Mouse (Mus musculus) kidney, postnatal 0 days (tissue): ENCODE data around the gene Dop1b. TPM values are rescaled to one million over a fixed set of nuclear protein-coding genes. Genes with fewer than 3 reads are reported as not detected.

ENCODE experiments used
- ATAC-seq: fragments of 200-750 bp; cut with Nextera tagmentation; replicated peaks from 2 replicates; pipeline ENCODE4 v1.8.0; 2017; ENCODE audit warnings: low read depth, moderate number of reproducible peaks, moderate TSS enrichment, moderate library complexity; ENCODE audit not compliant: low FRiP score
- DNase-seq: peaks from one replicate; pipeline ENCODE4 v3.0.0-alpha.2; 2016; ENCODE audit warnings: low spot score
- H3K27ac ChIP-seq: fragments of 300-500 bp; sonication (generic); 2 replicates; pipeline ENCODE4 v1.5.1; 2014; ENCODE audit warnings: mild to moderate bottlenecking
- H3K27me3 ChIP-seq: fragments of 300-500 bp; sonication (generic); 2 replicates; pipeline ENCODE4 v1.6.1; 2014; ENCODE audit warnings: low read length, mixed read lengths; ENCODE audit not compliant: insufficient read depth
- H3K36me3 ChIP-seq: fragments of 300-500 bp; sonication (generic); 2 replicates; pipeline ENCODE4 v1.6.1; 2014; ENCODE audit warnings: low read length, mixed read lengths; ENCODE audit not compliant: insufficient read depth
- H3K4me1 ChIP-seq: fragments of 300-500 bp; sonication (generic); replicated peaks from 2 replicates; pipeline ENCODE4 v1.6.1; 2014; ENCODE audit warnings: antibody characterized with exemption, low read length, mixed read lengths; ENCODE audit not compliant: insufficient read depth
- H3K4me2 ChIP-seq: fragments of 300-500 bp; sonication (generic); 2 replicates; pipeline ENCODE4 v1.6.1; 2014; ENCODE audit warnings: mild to moderate bottlenecking, low read length, moderate library complexity, mixed read lengths
- H3K4me3 ChIP-seq: fragments of 300-500 bp; sonication (generic); replicated peaks from 2 replicates; pipeline ENCODE4 v1.5.1; 2014; ENCODE audit warnings: low read depth, low read length
- H3K9ac ChIP-seq: fragments of 300-500 bp; sonication (generic); 2 replicates; pipeline ENCODE4 v1.6.1; 2014; ENCODE audit warnings: low read depth, low read length
- H3K9me3 ChIP-seq: fragments of 300-500 bp; sonication (generic); replicated peaks from 2 replicates; pipeline ENCODE4 v1.6.1; 2016; ENCODE audit warnings: low read length, inconsistent platforms, mixed read lengths
- CTCF ChIP-seq: IDR thresholded peaks from 2 replicates; pipeline ENCODE4 v1.5.1; 2016; ENCODE audit warnings: antibody characterized with exemption, low read depth, mild to moderate bottlenecking, moderate library complexity
- WGBS: fragments of 180-500 bp; shearing (Covaris S2); extraction: QIAGEN DNeasy Blood & Tissue Kit; methylation state at CpG from one replicate; pipeline ENCODE4 v1.1.7; 2014; 5-methylcytosine and 5-hydroxymethylcytosine counted together
- polyA plus RNA-seq: library from polyadenylated mRNA; unstranded; fragments of >200 nt; fragmentation: Nextera tagmentation; extraction: Ambion mirVana; gene quantifications from 2 replicates; pipeline ENCODE4 v1.2.1, GENCODE M21; 2015

Gene Dop1b
- polyA plus RNA-seq, 1 experiment from 2014 or later = 22.5 TPM

DNA sequence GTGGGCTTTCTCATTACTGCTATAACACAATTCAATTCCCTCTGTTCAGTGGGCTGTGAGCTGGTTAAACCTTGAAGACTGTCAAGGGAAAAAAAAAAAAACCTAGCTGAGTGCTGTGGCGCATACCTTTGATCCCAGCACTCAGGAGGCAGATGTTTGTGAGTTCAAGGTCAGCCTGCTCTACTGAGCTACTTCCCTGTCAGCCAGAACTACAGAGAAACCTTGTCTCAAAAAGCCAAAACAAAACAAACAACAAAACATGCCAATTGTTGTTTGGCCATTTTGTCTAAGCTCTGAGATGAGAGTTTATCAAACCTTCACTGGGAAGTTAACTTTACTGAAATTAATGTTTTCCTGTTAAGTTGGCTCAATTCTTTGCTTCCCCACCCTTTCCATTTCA, 2.5 kb upstream of the Dop1b start:
- Histone ChIP-seq H3K4me2 (no peak overlapping the region), H3K4me1 (no peaks in the 10 kb centered on the region), H3K36me3 (no peaks in the 10 kb centered on the region), H3K9me3 (no peaks in the 10 kb centered on the region), H3K9ac (no peak overlapping the region), H3K27me3 (no peaks in the 10 kb centered on the region), H3K27ac (no peak overlapping the region), H3K4me3 (no peak overlapping the region)
- no peak for DNase-seq
- ATAC-seq = no peak
- WGBS = 61% methylated on average over 1 of the region's 1 CpGs
- TF ChIP-seq CTCF = no peak

GRCm38 (mm10) chr16:93710924-93711323, 780 bp upstream of the Dop1b start:
- no peaks in the 10 kb centered on the region for H3K9me3 ChIP-seq
- H3K4me3 ChIP-seq = peak overlapping the region; percentile 69
- no peak overlapping the region for H3K9ac ChIP-seq
- H3K27ac ChIP-seq = no peak overlapping the region
- no peaks in the 10 kb centered on the region for H3K36me3 ChIP-seq
- WGBS = 0% methylated on average over 11 of the region's 11 CpGs
- no peaks in the 10 kb centered on the region for H3K27me3 ChIP-seq
- no peaks in the 10 kb centered on the region for H3K4me1 ChIP-seq
- peak overlapping the region; percentile 54 for H3K4me2 ChIP-seq
- ATAC-seq = peak; percentile 26
- peak; percentile 80 for TF ChIP-seq CTCF
- DNase-seq = peak; percentile 90

DNA sequence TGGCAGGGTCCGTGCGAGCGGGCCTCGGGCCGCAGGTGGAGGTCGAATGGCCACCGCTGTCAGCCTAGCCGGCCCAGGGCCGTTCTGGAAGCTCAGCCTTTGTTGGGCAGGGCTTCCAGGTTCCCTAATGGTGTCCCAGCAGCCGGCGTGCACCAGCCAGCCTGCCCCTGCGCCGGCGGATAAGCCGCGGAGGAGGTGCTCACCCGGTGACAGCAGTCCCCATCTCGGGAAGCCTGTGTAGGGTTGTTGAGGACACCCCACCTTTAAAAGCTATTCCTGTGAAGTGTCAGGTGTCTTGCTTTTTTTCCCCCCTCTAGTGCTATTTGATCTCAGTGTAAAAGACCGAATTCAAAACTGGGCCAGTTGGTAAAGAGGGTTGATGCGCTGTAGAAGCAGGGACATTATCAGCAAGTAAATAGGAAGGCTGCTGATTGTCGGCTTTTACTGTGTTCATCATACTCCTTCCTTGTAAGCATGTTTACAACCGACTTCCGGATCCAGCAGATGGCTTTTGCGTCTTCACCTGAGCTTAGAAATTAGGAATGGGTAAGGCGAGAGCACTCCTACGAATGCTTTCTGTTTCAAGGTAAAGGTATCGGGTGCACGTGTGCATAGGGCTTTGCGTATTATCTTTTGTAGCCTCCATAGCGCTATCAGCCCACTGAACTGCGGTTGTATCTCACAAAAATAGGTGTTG, 633 bp downstream of the Dop1b start:
- Histone ChIP-seq H3K9ac (peak overlapping the region; percentile 70), H3K4me2 (peak overlapping the region; percentile 74), H3K27me3 (no peaks in the 10 kb centered on the region), H3K27ac (peak overlapping the region; percentile 32; the same call in 1 of the 2 replicates), H3K4me3 (peak overlapping the region; percentile 69), H3K36me3 (no peaks in the 10 kb centered on the region), H3K4me1 (no peaks in the 10 kb centered on the region), H3K9me3 (no peaks in the 10 kb centered on the region)
- no peak for TF ChIP-seq CTCF
- peak; percentile 27 for DNase-seq
- no peak; the same call in 1 of the 2 replicates for ATAC-seq
- 10% methylated on average over 31 of the region's 31 CpGs for WGBS

DNA sequence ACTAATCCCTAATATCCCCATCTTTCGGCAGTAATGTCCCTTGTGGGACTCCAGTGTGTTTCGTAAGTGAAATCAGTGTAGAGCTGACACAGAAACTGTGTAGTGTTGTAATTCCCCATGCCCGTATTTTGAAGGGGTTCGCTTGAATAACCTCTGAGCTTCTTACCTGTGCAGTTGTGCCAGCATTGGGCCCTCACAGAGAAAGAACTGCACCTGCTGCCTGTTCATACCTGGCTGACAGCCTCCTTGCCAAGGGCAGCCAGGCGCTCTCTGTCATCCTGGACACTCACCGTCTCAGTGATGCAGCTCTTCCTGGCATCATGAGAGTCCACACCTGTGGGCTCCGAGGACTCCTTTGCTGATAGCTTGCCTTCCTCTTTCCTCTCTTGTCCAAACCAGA, 1.3 kb downstream of the Dop1b start:
- Histone ChIP-seq H3K4me3 (no peak overlapping the region; the same call in 1 of the 2 replicates), H3K4me2 (peak overlapping the region; percentile 74), H3K36me3 (no peaks in the 10 kb centered on the region), H3K27ac (no peak overlapping the region), H3K4me1 (no peaks in the 10 kb centered on the region), H3K9me3 (no peaks in the 10 kb centered on the region), H3K27me3 (no peaks in the 10 kb centered on the region), H3K9ac (no peak overlapping the region)
- TF ChIP-seq CTCF = no peak
- DNase-seq (no peak), ATAC-seq (no peak)
- 82% methylated on average over 7 of the region's 7 CpGs for WGBS

DNA sequence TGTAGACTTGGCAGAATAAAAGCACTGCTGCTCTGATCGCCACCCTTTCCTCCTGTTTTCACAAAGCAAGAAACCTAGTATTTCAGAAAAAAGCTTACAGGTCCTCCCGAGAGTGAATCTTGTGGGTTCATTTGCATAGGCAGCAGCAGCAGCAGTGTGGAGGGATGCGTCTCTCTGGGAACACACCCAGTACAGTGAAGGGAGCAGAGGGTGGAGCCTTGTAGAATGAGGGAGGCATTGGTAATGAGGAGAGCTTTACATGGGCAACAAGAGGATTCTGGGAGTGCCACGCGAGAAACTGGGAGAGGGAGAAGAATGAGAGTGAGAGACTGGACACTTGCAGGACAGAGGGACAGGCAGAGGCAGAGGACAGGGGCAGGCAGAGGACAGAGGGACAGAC, 2.7 kb downstream of the Dop1b start:
- H3K4me2 ChIP-seq = no peak overlapping the region
- H3K4me1 ChIP-seq = no peaks in the 10 kb centered on the region
- no peak overlapping the region for H3K4me3 ChIP-seq
- no peaks in the 10 kb centered on the region for H3K9me3 ChIP-seq
- no peak overlapping the region for H3K27ac ChIP-seq
- ATAC-seq (no peak), DNase-seq (peak; percentile 27)
- no peaks in the 10 kb centered on the region for H3K36me3 ChIP-seq
- no peak for TF ChIP-seq CTCF
- H3K27me3 ChIP-seq = no peaks in the 10 kb centered on the region
- H3K9ac ChIP-seq = no peak overlapping the region
- 33% methylated on average over 5 of the region's 5 CpGs for WGBS

DNA sequence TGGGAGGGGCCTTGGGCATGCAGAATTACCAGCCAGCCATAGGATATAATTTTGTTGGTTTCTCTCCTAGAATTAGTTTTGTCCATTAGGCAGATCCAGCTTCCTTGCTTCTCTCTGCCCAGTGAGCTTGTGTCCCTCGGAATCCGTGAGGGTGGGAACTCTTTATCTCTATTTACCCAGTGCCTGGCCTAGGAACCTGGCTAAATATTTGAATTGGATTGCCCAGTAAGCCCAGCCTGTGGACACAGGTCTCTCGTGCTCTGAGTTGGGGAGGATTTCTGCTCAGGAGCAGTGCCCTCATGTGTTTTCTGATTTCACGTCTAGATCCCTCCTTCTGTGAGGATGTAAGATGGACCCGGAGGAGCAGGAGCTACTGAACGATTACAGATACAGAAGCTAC, 4.1 kb downstream of the Dop1b start:
- H3K27me3 ChIP-seq = no peaks in the 10 kb centered on the region
- H3K27ac ChIP-seq = no peak overlapping the region
- no peak for TF ChIP-seq CTCF
- no peak for DNase-seq
- no peaks in the 10 kb centered on the region for H3K4me1 ChIP-seq
- H3K36me3 ChIP-seq = no peaks in the 10 kb centered on the region
- H3K4me3 ChIP-seq = no peak overlapping the region
- 87% methylated on average over 6 of the region's 6 CpGs for WGBS
- no peak overlapping the region for H3K9ac ChIP-seq
- no peak overlapping the region for H3K4me2 ChIP-seq
- no peak for ATAC-seq
- no peaks in the 10 kb centered on the region for H3K9me3 ChIP-seq

- no peak for ATAC-seq
- no peak for DNase-seq
- no peak overlapping the region for H3K4me2 ChIP-seq
- H3K4me1 ChIP-seq = no peaks in the 10 kb centered on the region
- no peaks in the 10 kb centered on the region for H3K36me3 ChIP-seq
- H3K9me3 ChIP-seq = no peaks in the 10 kb centered on the region
- no peak for TF ChIP-seq CTCF
- 33% methylated on average over 5 of the region's 5 CpGs for WGBS
- H3K9ac ChIP-seq = no peak overlapping the region
- H3K27me3 ChIP-seq = no peaks in the 10 kb centered on the region
- H3K27ac ChIP-seq = no peak overlapping the region
- H3K4me3 ChIP-seq = no peak overlapping the region
Measured at GRCm38 (mm10) chr16:93717299-93717703, 5.6 kb downstream of the Dop1b start.
